Mouse (Mus musculus) forebrain, embryonic 14.5 days (tissue): Measurements from ENCODE around the gene Hipk3. TPM values are rescaled to one million over a fixed set of nuclear protein-coding genes. Genes with fewer than 3 reads are reported as not detected.

Source experiments
- ATAC-seq: fragments of 200-750 bp; cut with Nextera tagmentation; 2 replicates; pipeline ENCODE4 v1.8.0; 2017; ENCODE audit warnings: mild to moderate bottlenecking, moderate library complexity
- DNase-seq: peaks from one replicate; pipeline ENCODE4 v3.0.0-alpha.2; 2015; ENCODE audit warnings: low spot score
- H3K27ac ChIP-seq: fragments of 300-500 bp; sonication (generic); 2 replicates; pipeline ENCODE4 v1.5.1; 2014; ENCODE audit warnings: low read depth, mild to moderate bottlenecking, control low read depth, low read length, moderate library complexity
- H3K27me3 ChIP-seq: fragments of 300-500 bp; sonication (generic); replicated peaks from 2 replicates; pipeline ENCODE4 v1.6.1; 2014; ENCODE audit warnings: low read length, control low read depth, mixed read lengths; ENCODE audit not compliant: control insufficient read depth, insufficient read depth
- H3K36me3 ChIP-seq: fragments of 300-500 bp; sonication (generic); 2 replicates; pipeline ENCODE4 v1.6.1; 2014; ENCODE audit warnings: low read length, control low read depth; ENCODE audit not compliant: control insufficient read depth, insufficient read depth
- H3K4me1 ChIP-seq: fragments of 300-500 bp; sonication (generic); 2 replicates; pipeline ENCODE4 v1.6.1; 2014; ENCODE audit warnings: antibody characterized with exemption, low read length, control low read depth; ENCODE audit not compliant: control insufficient read depth, insufficient read depth
- H3K4me2 ChIP-seq: fragments of 300-500 bp; sonication (generic); 2 replicates; pipeline ENCODE4 v1.6.1; 2014; ENCODE audit warnings: mild to moderate bottlenecking, control low read depth, low read length
- H3K4me3 ChIP-seq: fragments of 300-500 bp; sonication (generic); 2 replicates; pipeline ENCODE4 v1.5.1; 2014; ENCODE audit warnings: low read depth, low read length, control low read depth
- H3K9ac ChIP-seq: fragments of 300-500 bp; sonication (generic); 2 replicates; pipeline ENCODE4 v1.6.1; 2014; ENCODE audit warnings: mild to moderate bottlenecking, low read length, control low read depth, moderate library complexity
- H3K9me3 ChIP-seq: fragments of 300-500 bp; sonication (generic); replicated peaks from 2 replicates; pipeline ENCODE4 v1.6.1; 2016; ENCODE audit warnings: low read length, control low read depth, mixed read lengths; ENCODE audit not compliant: control insufficient read depth
- WGBS: fragments of 180-500 bp; shearing (Covaris S2); extraction: QIAGEN DNeasy Blood & Tissue Kit; methylation state at CpG from one replicate; pipeline ENCODE4 v1.1.7; 2014; 5-methylcytosine and 5-hydroxymethylcytosine counted together
- polyA plus RNA-seq: library from polyadenylated mRNA; unstranded; fragments of >200 nt; fragmentation: Nextera tagmentation; extraction: Ambion mirVana; gene quantifications from 2 replicates; pipeline ENCODE4 v1.2.1, GENCODE M21; 2014

Hipk3 gene
- polyA plus RNA-seq, 1 experiment from 2014 or later = 6.5 TPM

- Histone ChIP-seq H3K27ac (no peak overlapping the region), H3K27me3 (no peaks in the 10 kb centered on the region), H3K9me3 (no peaks in the 10 kb centered on the region), H3K4me1 (no peaks in the 10 kb centered on the region), H3K9ac (no peak overlapping the region), H3K4me2 (no peak overlapping the region), H3K4me3 (no peak overlapping the region), H3K36me3 (no peaks in the 10 kb centered on the region)
- ATAC-seq (no peak), DNase-seq (no peak)
Observed at GRCm38 (mm10) chr2:104482156-104482555, 12.1 kb downstream of the Hipk3 start.

GRCm38 (mm10) chr2:104479054-104479453 is 15.2 kb downstream of the Hipk3 start:
- DNase-seq (no peak), ATAC-seq (no peak)
- no peak overlapping the region for H3K4me2 ChIP-seq
- H3K36me3 ChIP-seq = no peaks in the 10 kb centered on the region
- no peaks in the 10 kb centered on the region for H3K9me3 ChIP-seq
- no peak overlapping the region for H3K27ac ChIP-seq
- H3K27me3 ChIP-seq = no peaks in the 10 kb centered on the region
- 88% methylated on average over 4 of the region's 4 CpGs for WGBS
- H3K4me1 ChIP-seq = no peaks in the 10 kb centered on the region
- no peak overlapping the region for H3K4me3 ChIP-seq
- no peak overlapping the region for H3K9ac ChIP-seq

DNA sequence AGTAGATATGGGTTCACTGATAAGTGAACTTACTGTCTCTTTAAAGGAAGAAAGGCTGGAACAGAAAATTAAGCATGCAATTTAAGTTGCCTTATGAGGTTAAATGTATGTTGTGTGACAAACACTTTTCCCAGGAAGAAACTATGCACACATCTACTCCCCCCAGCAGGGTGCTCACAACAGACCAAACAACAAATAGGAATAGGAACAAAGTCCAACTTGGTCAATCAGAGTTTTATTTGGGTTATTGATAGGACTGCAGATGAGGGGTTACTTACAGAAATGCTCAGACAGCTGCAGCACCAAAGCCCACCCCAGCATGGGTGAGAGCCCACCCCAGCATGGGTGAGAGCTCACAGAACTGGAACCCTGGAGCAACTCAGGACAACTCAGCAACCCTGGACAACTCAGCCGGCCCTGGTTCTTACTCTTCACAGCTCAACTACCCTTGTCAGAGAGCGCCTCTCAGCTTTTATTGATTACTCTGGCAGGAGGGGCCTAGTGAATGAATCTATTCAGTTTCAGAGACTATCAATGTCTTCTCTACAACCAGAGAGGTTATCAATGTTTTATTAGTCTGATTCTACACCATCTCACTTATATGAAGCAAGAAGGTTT is 16.7 kb downstream of the Hipk3 start:
- H3K36me3 ChIP-seq = no peaks in the 10 kb centered on the region
- H3K4me3 ChIP-seq = no peak overlapping the region
- no peaks in the 10 kb centered on the region for H3K9me3 ChIP-seq
- 77% methylated on average over 2 of the region's 2 CpGs for WGBS
- no peak for ATAC-seq
- H3K9ac ChIP-seq = no peak overlapping the region
- no peak for DNase-seq
- no peak overlapping the region for H3K27ac ChIP-seq
- H3K27me3 ChIP-seq = no peaks in the 10 kb centered on the region
- no peak overlapping the region for H3K4me2 ChIP-seq
- H3K4me1 ChIP-seq = no peaks in the 10 kb centered on the region

GRCm38 (mm10) chr2:104472056-104472455 is 22.2 kb downstream of the Hipk3 start:
- H3K27ac ChIP-seq = no peak overlapping the region
- no peaks in the 10 kb centered on the region for H3K4me1 ChIP-seq
- no peak overlapping the region for H3K4me3 ChIP-seq
- WGBS = 91% methylated on average over 6 of the region's 6 CpGs
- ATAC-seq (no peak), DNase-seq (no peak)
- peaks cover 9% of the 10 kb centered on the region; the same call in 1 of the 2 replicates for H3K36me3 ChIP-seq
- no peaks in the 10 kb centered on the region for H3K9me3 ChIP-seq
- no peak overlapping the region for H3K9ac ChIP-seq
- no peaks in the 10 kb centered on the region for H3K27me3 ChIP-seq
- no peak overlapping the region for H3K4me2 ChIP-seq

DNA sequence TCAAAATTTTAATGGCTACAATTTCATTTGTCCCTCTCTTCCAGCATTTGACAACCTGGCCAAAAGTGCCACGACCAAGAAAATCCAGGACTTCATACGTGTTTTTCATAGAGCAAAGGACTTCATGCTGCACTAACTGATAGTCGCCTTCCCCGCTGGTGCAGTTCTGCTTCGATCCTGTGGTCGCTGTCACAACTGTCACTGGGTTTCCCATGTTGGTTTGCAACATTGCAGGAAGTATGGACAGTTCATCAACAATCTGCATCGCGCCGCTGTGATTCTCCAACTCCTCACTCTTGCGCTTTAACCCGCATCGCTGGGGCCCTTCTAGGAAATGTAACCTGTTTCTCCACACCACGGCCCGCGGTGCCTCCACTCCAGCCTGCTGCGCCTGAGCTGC is 23.1 kb downstream of the Hipk3 start:
- WGBS = 92% methylated on average over 16 of the region's 16 CpGs
- Histone ChIP-seq H3K9me3 (no peaks in the 10 kb centered on the region), H3K4me2 (no peak overlapping the region), H3K9ac (no peak overlapping the region), H3K27me3 (no peaks in the 10 kb centered on the region), H3K36me3 (peaks cover 9% of the 10 kb centered on the region; the same call in 1 of the 2 replicates), H3K4me1 (no peaks in the 10 kb centered on the region), H3K4me3 (no peak overlapping the region), H3K27ac (no peak overlapping the region)
- ATAC-seq = no peak
- DNase-seq = no peak

GRCm38 (mm10) chr2:104470536-104470935 is 23.7 kb downstream of the Hipk3 start:
- Histone ChIP-seq H3K27me3 (no peaks in the 10 kb centered on the region), H3K4me1 (no peaks in the 10 kb centered on the region), H3K4me2 (no peak overlapping the region), H3K27ac (no peak overlapping the region), H3K36me3 (peaks cover 9% of the 10 kb centered on the region; the same call in 1 of the 2 replicates), H3K9ac (no peak overlapping the region), H3K4me3 (no peak overlapping the region), H3K9me3 (no peaks in the 10 kb centered on the region)
- DNase-seq (no peak), ATAC-seq (no peak)
- 98% methylated on average over 6 of the region's 6 CpGs for WGBS

- ATAC-seq (no peak), DNase-seq (no peak)
- 78% methylated on average over 5 of the region's 5 CpGs for WGBS
- Histone ChIP-seq H3K27ac (no peak overlapping the region), H3K27me3 (no peaks in the 10 kb centered on the region), H3K36me3 (peaks cover 9% of the 10 kb centered on the region; the same call in 1 of the 2 replicates), H3K9me3 (no peaks in the 10 kb centered on the region), H3K9ac (no peak overlapping the region), H3K4me1 (no peaks in the 10 kb centered on the region), H3K4me2 (no peak overlapping the region), H3K4me3 (no peak overlapping the region)
Observed at GRCm38 (mm10) chr2:104468419-104468818, 25.8 kb downstream of the Hipk3 start.

- no peaks in the 10 kb centered on the region for H3K27me3 ChIP-seq
- ATAC-seq = no peak
- peaks cover 9% of the 10 kb centered on the region; the same call in 1 of the 2 replicates for H3K36me3 ChIP-seq
- H3K9ac ChIP-seq = no peak overlapping the region
- no peak overlapping the region for H3K27ac ChIP-seq
- no peaks in the 10 kb centered on the region for H3K9me3 ChIP-seq
- H3K4me3 ChIP-seq = no peak overlapping the region
- H3K4me1 ChIP-seq = no peaks in the 10 kb centered on the region
- 90% methylated on average over 9 of the region's 9 CpGs for WGBS
- no peak overlapping the region for H3K4me2 ChIP-seq
- no peak for DNase-seq
Observed at GRCm38 (mm10) chr2:104466908-104467616, 27.2 kb downstream of the Hipk3 start.
